Mouse (Mus musculus): Measurements from ENCODE around the gene Mafk. TPM values are rescaled to one million over a fixed set of nuclear protein-coding genes. Genes with fewer than 3 reads are reported as not detected.

The Mafk gene
- polyA plus RNA-seq, 1 experiment from 2014 or later, result 7.2 TPM

DNA sequence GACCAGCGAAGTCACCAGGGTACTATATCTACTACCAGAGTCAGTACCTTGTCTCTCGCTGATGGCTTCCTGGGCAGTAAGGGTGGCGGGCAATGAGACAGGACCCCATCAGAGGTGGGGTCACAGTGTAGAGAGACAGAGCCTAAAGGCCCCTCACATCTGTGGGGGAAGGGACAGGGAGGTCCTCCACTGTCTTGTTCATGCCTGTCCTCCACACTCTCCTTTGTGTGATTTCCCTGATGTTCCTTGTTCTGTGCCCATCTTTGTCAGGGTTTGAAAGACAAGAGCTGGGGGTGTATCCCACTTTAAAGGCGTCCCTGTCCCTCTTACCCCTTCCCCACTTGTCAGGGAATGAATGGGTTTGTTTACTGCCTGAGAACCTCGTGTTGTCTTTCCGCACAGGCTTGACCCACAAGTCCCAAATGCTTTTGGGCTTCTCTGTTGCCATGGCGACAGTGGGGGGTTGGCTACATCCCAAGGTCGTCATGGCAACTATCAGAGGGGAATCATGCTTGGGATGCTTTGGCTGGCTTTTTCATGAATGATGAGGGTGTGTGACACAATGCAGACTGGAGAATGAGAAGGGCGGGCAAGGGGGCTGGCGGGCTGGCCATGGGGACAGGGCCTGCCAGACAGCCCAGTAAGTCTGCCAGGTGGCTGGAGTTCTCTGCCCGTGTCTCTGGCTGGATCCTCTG is 6.3 kb downstream of the Mafk start:
- peaks cover 29% of the 10 kb centered on the region for H3K4me1 ChIP-seq
- H3K27ac ChIP-seq, result peak overlapping the region; percentile 52
- no peaks in the 10 kb centered on the region for H3K9me3 ChIP-seq
- WGBS, result 32% methylated on average over 11 of the region's 11 CpGs
- no peak overlapping the region for H3K9ac ChIP-seq
- H3K36me3 ChIP-seq, result peaks cover 17% of the 10 kb centered on the region; the same call in 1 of the 2 replicates
- H3K27me3 ChIP-seq, result no peaks in the 10 kb centered on the region
- no peak overlapping the region for H3K4me3 ChIP-seq
- peak overlapping the region; percentile 14; the same call in 1 of the 2 replicates for H3K4me2 ChIP-seq (replicated peaks)
- peak; percentile 42; the same call in 1 of the 2 replicates for ATAC-seq (ENCODE audit: insufficient number of reproducible peaks, insufficient read depth, low FRiP score, low TSS enrichment)

DNA sequence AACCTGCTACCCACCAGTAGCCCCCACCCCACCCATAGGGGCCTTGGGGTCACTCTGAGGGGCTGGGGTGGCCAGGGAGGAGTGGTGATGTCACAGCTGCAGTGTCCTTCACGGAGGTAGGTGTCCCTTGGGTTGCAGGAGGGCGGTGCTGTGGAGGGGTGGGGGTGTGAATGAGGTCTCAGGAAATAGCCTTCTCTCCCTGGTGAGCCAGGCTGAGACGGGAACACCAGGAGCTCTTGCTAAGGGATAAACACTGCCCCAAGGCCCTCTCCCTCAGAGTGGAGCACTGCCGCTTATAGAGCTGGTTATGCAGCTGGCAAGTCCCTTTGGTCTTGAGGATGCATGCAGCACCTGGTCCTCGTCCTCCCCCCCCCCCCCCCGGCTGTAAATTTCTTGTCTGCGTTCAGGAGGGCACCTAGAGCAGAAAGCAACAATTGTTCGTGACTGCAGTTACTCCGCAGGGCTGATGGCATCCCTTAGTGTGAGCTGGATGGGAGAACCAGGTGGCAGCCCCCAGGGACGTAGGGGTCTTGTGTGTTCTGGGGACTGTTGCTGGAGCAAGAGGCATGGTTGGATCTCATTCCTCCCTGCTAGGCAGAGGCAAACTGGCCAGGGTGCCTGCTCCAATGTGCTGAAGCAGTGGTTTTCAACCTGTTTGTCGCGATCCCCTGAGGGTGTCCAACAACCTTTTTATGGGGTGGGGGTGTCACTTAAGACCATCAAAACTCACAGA is 7.0 kb downstream of the Mafk start:
- no peak overlapping the region for H3K9ac ChIP-seq
- no peak for ATAC-seq (ENCODE audit: insufficient number of reproducible peaks, insufficient read depth, low FRiP score, low TSS enrichment)
- 57% methylated on average over 12 of the region's 12 CpGs for WGBS
- peaks cover 28% of the 10 kb centered on the region for H3K4me1 ChIP-seq
- H3K27me3 ChIP-seq, result no peaks in the 10 kb centered on the region
- H3K4me3 ChIP-seq, result no peak overlapping the region
- H3K27ac ChIP-seq, result peak overlapping the region; percentile 7; the same call in 1 of the 2 replicates
- no peaks in the 10 kb centered on the region for H3K9me3 ChIP-seq
- H3K36me3 ChIP-seq, result peaks cover 17% of the 10 kb centered on the region; the same call in 1 of the 2 replicates
- peak overlapping the region; percentile 14; the same call in 1 of the 2 replicates for H3K4me2 ChIP-seq (replicated peaks)

- 91% methylated on average over 9 of the region's 9 CpGs for WGBS
- no peaks in the 10 kb centered on the region for H3K27me3 ChIP-seq
- peaks cover 35% of the 10 kb centered on the region for H3K4me1 ChIP-seq
- H3K9me3 ChIP-seq, result no peaks in the 10 kb centered on the region
- peaks cover 17% of the 10 kb centered on the region; the same call in 1 of the 2 replicates for H3K36me3 ChIP-seq
- no peak overlapping the region for H3K4me3 ChIP-seq
- no peak overlapping the region for H3K4me2 ChIP-seq (replicated peaks)
- H3K9ac ChIP-seq, result no peak overlapping the region
- no peak overlapping the region for H3K27ac ChIP-seq
- no peak for ATAC-seq (ENCODE audit: insufficient number of reproducible peaks, insufficient read depth, low FRiP score, low TSS enrichment)
Measured at GRCm38 (mm10) chr5:139799041-139799440, 7.7 kb downstream of the Mafk start.

- Histone ChIP-seq H3K9ac (no peak overlapping the region), H3K4me1 (peaks cover 37% of the 10 kb centered on the region), H3K4me3 (no peak overlapping the region), H3K4me2 (replicated peaks) (no peak overlapping the region), H3K36me3 (peaks cover 17% of the 10 kb centered on the region; the same call in 1 of the 2 replicates), H3K27ac (no peak overlapping the region), H3K27me3 (no peaks in the 10 kb centered on the region), H3K9me3 (no peaks in the 10 kb centered on the region)
- WGBS, result 91% methylated on average over 33 of the region's 33 CpGs
- ATAC-seq (ENCODE audit: insufficient number of reproducible peaks, insufficient read depth, low FRiP score, low TSS enrichment), result no peak
Measured at GRCm38 (mm10) chr5:139799801-139800590, 8.7 kb downstream of the Mafk start.

GRCm38 (mm10) chr5:139801231-139801630 is 9.9 kb downstream of the Mafk start:
- no peak for ATAC-seq (ENCODE audit: insufficient number of reproducible peaks, insufficient read depth, low FRiP score, low TSS enrichment)
- no peak overlapping the region for H3K4me3 ChIP-seq
- H3K9me3 ChIP-seq, result no peaks in the 10 kb centered on the region
- H3K4me1 ChIP-seq, result peaks cover 33% of the 10 kb centered on the region
- WGBS, result 91% methylated on average over 8 of the region's 8 CpGs
- no peak overlapping the region for H3K9ac ChIP-seq
- H3K36me3 ChIP-seq, result peaks cover 17% of the 10 kb centered on the region; the same call in 1 of the 2 replicates
- H3K27me3 ChIP-seq, result no peaks in the 10 kb centered on the region
- H3K4me2 ChIP-seq (replicated peaks), result no peak overlapping the region
- H3K27ac ChIP-seq, result 0 out of 2 replicates have a peak overlapping the region, but pooled peaks have one; percentile 9

DNA sequence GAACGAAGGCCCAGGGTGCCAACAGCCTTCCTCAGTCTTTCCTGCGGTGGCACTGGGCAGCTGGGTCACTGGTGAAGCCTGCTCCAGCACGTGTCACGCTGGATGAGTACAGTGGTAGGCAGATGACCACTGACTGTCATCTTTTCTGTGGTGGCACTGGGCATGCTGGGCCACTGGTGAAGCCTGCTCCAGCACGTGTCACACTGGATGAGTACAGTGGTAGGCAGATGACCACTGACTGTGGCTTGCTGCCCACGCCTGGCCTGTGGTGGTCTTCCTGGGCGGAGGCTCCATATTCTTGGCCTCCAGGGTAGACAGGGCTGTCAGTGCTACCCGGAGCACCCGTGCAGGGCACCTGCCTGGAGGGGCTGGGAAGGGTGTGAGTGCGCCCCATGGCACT is 10.6 kb downstream of the Mafk start:
- H3K9ac ChIP-seq, result no peak overlapping the region
- H3K4me2 ChIP-seq (replicated peaks), result no peak overlapping the region
- H3K27me3 ChIP-seq, result no peaks in the 10 kb centered on the region
- H3K36me3 ChIP-seq, result peaks cover 17% of the 10 kb centered on the region; the same call in 1 of the 2 replicates
- H3K27ac ChIP-seq, result no peak overlapping the region
- H3K4me3 ChIP-seq, result no peak overlapping the region
- H3K9me3 ChIP-seq, result no peaks in the 10 kb centered on the region
- H3K4me1 ChIP-seq, result peaks cover 26% of the 10 kb centered on the region
- no peak for ATAC-seq (ENCODE audit: insufficient number of reproducible peaks, insufficient read depth, low FRiP score, low TSS enrichment)
- WGBS, result 89% methylated on average over 10 of the region's 10 CpGs

DNA sequence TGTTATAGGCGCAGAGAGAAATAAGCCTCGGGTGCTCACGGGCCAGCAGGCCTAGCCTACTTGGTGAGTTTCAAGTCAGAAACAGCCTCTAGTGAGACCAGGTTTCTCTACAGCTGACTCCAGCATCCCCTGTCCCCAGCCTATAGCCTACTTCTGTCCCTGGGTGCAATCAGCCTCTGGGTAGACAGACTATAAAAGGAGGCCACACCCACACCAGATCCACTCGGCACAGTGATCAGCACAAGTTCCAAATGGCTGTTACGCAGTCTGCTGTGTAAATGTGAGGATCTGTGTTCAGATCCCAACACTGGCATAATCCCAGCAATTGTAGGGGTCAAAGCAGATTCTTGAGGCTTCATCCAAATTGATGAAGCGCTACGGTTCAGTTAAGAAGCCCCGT is 11.9 kb downstream of the Mafk start:
- peaks cover 14% of the 10 kb centered on the region for H3K4me1 ChIP-seq
- H3K4me2 ChIP-seq (replicated peaks), result peak overlapping the region; percentile 23; the same call in 1 of the 2 replicates
- peaks cover 17% of the 10 kb centered on the region; the same call in 1 of the 2 replicates for H3K36me3 ChIP-seq
- H3K9ac ChIP-seq, result no peak overlapping the region
- ATAC-seq (ENCODE audit: insufficient number of reproducible peaks, insufficient read depth, low FRiP score, low TSS enrichment), result no peak
- WGBS, result 80% methylated on average over 8 of the region's 8 CpGs
- no peaks in the 10 kb centered on the region for H3K9me3 ChIP-seq
- H3K4me3 ChIP-seq, result no peak overlapping the region
- H3K27me3 ChIP-seq, result no peaks in the 10 kb centered on the region
- H3K27ac ChIP-seq, result no peak overlapping the region

- Histone ChIP-seq H3K4me2 (replicated peaks) (peak overlapping the region; percentile 23), H3K9me3 (no peaks in the 10 kb centered on the region), H3K9ac (no peak overlapping the region), H3K4me3 (no peak overlapping the region), H3K27me3 (no peaks in the 10 kb centered on the region), H3K36me3 (peaks cover 17% of the 10 kb centered on the region; the same call in 1 of the 2 replicates), H3K4me1 (peaks cover 9% of the 10 kb centered on the region), H3K27ac (0 out of 2 replicates have a peak overlapping the region, but pooled peaks have one; percentile 12)
- ATAC-seq (ENCODE audit: insufficient number of reproducible peaks, insufficient read depth, low FRiP score, low TSS enrichment), result no peak; the same call in 1 of the 2 replicates
- 8% methylated on average over 12 of the region's 12 CpGs for WGBS
Measured at GRCm38 (mm10) chr5:139803601-139804102, 12.3 kb downstream of the Mafk start.

DNA sequence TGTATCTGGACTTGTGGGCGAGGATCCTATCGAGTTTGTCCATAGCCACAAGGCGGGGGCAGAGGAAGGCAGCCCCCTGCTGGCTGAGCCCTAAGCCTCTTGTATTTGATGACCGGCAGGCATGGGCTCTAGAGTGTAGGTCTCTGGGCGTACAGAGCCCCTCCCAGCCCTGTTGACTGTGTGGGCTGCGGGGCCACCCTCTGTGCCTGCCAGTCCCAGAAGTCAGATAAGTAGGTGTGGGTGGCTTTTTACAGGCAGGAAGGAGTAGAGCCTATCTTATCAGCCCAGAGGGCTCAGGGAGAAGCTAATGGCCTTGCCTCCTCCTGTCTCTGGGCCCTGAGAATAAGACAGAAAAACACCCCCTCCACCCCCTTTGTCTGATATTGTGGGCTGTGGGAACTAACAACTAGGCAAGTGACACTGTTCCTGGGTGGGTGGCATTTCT is 12.8 kb downstream of the Mafk start:
- Histone ChIP-seq H3K4me2 (replicated peaks) (peak overlapping the region; percentile 23; the same call in 1 of the 2 replicates), H3K4me3 (no peak overlapping the region), H3K9me3 (no peaks in the 10 kb centered on the region), H3K27me3 (no peaks in the 10 kb centered on the region), H3K27ac (0 out of 2 replicates have a peak overlapping the region, but pooled peaks have one; percentile 12), H3K36me3 (peaks cover 17% of the 10 kb centered on the region; the same call in 1 of the 2 replicates), H3K4me1 (peaks cover 9% of the 10 kb centered on the region), H3K9ac (no peak overlapping the region; the same call in 1 of the 2 replicates)
- ATAC-seq (ENCODE audit: insufficient number of reproducible peaks, insufficient read depth, low FRiP score, low TSS enrichment), result no peak
- WGBS, result 13% methylated on average over 6 of the region's 6 CpGs

DNA sequence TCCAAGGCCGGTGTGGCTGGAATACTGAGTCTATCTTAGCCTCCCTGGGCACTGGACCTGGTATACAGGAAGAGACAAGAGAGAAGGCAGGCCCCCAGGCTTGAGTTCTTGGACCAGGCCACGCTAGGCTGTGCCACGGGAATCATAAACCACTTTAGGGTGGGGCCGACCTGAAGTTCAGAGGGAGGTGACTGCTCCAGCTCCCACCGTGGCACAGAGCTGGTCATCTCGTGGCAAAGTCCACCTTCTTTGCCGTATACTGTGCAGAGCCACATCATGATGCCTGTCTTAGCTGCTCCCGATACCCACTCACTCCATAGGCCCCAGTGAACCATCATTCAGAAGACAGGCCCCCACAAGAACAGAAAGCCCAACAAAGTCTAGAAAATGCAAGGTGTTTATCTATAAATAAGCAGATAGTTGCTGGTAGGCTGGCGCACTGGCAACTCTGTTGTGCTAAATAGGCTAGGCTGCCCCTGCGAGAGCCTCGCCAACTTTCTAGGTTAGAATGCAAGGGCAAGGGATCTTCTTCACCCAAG is 13.3 kb downstream of the Mafk start:
- Histone ChIP-seq H3K27ac (no peak overlapping the region), H3K9me3 (no peaks in the 10 kb centered on the region), H3K4me1 (peaks cover 9% of the 10 kb centered on the region), H3K4me3 (no peak overlapping the region), H3K27me3 (no peaks in the 10 kb centered on the region), H3K4me2 (replicated peaks) (no peak overlapping the region), H3K36me3 (peaks cover 17% of the 10 kb centered on the region; the same call in 1 of the 2 replicates), H3K9ac (no peak overlapping the region)
- no peak for ATAC-seq (ENCODE audit: insufficient number of reproducible peaks, insufficient read depth, low FRiP score, low TSS enrichment)
- 89% methylated on average over 11 of the region's 11 CpGs for WGBS

DNA sequence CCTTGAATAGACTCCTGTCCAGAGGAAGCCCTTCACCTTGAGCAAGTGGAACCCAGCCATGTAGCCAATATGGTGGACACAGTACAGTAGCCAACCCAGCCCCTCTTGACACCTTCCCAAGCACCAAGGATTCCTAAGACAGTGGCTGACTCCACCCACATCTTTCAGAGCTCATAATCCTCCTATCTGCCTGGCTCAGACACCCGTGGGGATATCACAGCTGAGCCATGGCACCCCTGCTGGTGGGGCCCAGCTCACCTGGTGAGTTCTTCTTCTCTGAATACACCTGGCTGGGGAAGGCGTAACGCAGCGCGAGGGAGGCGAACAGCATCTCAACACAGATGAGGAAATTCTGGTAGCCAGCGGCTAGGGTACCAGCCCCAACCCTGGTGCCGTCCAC is 14.6 kb downstream of the Mafk start:
- ATAC-seq (ENCODE audit: insufficient number of reproducible peaks, insufficient read depth, low FRiP score, low TSS enrichment), result no peak
- peaks cover 4% of the 10 kb centered on the region; the same call in 1 of the 2 replicates for H3K36me3 ChIP-seq
- H3K4me2 ChIP-seq (replicated peaks), result no peak overlapping the region
- no peaks in the 10 kb centered on the region for H3K9me3 ChIP-seq
- 92% methylated on average over 8 of the region's 8 CpGs for WGBS
- no peak overlapping the region for H3K27ac ChIP-seq
- H3K9ac ChIP-seq, result no peak overlapping the region
- no peaks in the 10 kb centered on the region for H3K27me3 ChIP-seq
- H3K4me3 ChIP-seq, result no peak overlapping the region
- H3K4me1 ChIP-seq, result peaks cover 9% of the 10 kb centered on the region

Data from embryonic facial prominence, embryonic 12.5 days (tissue).